Mouse (Mus musculus) testis, adult 2 months (tissue): ENCODE measurements around the gene Filip1.

Experiments
- CTCF ChIP-seq: fragments of 200-500 bp; IDR thresholded peaks from 2 replicates; pipeline ENCODE4 v1.5.1; 2012; ENCODE audit warnings: low read depth, mild to moderate bottlenecking, inconsistent platforms, low read length, moderate library complexity; ENCODE audit not compliant: control insufficient read depth, insufficient read depth, insufficient replicate concordance
- POLR2A ChIP-seq: fragments of 200-500 bp; IDR thresholded peaks from 2 replicates; pipeline ENCODE4 v1.6.1; 2012; ENCODE audit warnings: low read depth, mild to moderate bottlenecking, inconsistent platforms, low read length, moderate library complexity; ENCODE audit not compliant: control insufficient read depth

- TF ChIP-seq POLR2A (no peak), CTCF (no peak)
Measured at GRCm38 (mm10) chr9:79829842-79830800, 182.5 kb downstream of the Filip1 start.
